In the genomic region with DNA sequence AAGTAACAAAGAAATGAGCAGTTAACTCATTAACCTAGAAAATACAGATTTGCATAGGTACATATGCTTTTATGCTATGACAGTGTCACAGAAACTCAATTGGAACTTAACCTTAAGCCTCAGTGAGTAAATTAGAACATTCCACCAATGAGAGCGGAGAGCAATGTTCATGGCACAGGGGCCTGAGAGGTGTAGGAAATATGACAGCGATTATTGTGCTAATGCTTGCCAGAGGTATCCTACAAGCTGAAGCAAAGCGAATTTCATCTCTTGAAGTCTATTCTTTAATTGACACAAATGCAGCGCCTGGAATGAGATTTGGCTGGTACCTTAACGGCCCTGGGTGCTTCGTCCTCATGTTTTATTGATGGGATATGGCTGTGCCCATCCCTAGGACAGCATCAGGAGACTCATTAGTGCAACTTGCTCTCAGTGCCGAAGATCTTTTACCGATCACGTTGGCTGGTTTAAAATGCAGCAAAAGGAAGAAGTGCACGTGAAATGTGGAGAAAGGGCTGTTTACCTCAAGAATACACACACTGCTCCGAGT, we compare ENCODE assay signal across 15 mouse cellular contexts.
"Had no signal": no experiment of that assay in that cellular context is flagged by ENCODE, and none has a peak within 500 bp of the region (broad histone marks: within the 10 kb centered on the region; RNA-seq: fewer than 3 reads in every experiment).

No protein-coding gene starts in this region.

- H3K27me3 ChIP-seq: intestine, embryonic 15.5 days; limb, embryonic 15.5 days; liver, embryonic 12.5 days; neural tube, embryonic 12.5 days; stomach, embryonic 15.5 days had no signal

- H3K9ac ChIP-seq: intestine, embryonic 15.5 days; limb, embryonic 15.5 days; liver, embryonic 12.5 days; lung, embryonic 14.5 days; neural tube, embryonic 12.5 days; stomach, embryonic 15.5 days had no signal

- H3K4me2 ChIP-seq: intestine, embryonic 15.5 days; limb, embryonic 15.5 days; liver, embryonic 12.5 days; lung, embryonic 14.5 days; neural tube, embryonic 12.5 days; stomach, embryonic 15.5 days had no signal

- H3K9me3 ChIP-seq: intestine, embryonic 15.5 days; limb, embryonic 15.5 days; liver, embryonic 12.5 days; neural tube, embryonic 12.5 days; stomach, embryonic 15.5 days had no signal

- H3K27ac ChIP-seq: intestine, embryonic 15.5 days; limb, embryonic 15.5 days; liver, embryonic 12.5 days; neural tube, embryonic 12.5 days; stomach, embryonic 15.5 days had no signal

- H3K4me3 ChIP-seq: intestine, embryonic 15.5 days; limb, embryonic 15.5 days; liver, embryonic 12.5 days; myocyte; neural tube, embryonic 12.5 days; stomach, embryonic 15.5 days had no signal

- H3K36me3 ChIP-seq: intestine, embryonic 15.5 days; limb, embryonic 15.5 days; liver, embryonic 12.5 days; neural tube, embryonic 12.5 days; stomach, embryonic 15.5 days had no signal

- ATAC-seq: intestine, embryonic 15.5 days; liver, embryonic 12.5 days had no signal

- DNase-seq: kidney, adult 18-20 months; kidney, postnatal 14 days; layer of hippocampus, postnatal 36 days; lung, embryonic 14.5 days; lung, postnatal 10 days; lung, postnatal 4 days; right cerebral cortex, postnatal 14 days; thymus, adult 2 months; thymus, postnatal 25 days had no signal

- H3K4me1 ChIP-seq: intestine, embryonic 15.5 days; limb, embryonic 15.5 days; liver, embryonic 12.5 days; neural tube, embryonic 12.5 days; stomach, embryonic 15.5 days had no signal
